Mouse (Mus musculus): ENCODE results near the gene Gls.
A peak's percentile ranks its signal among the peaks of the same experiment; 100 is the strongest.

Gls gene

DNA sequence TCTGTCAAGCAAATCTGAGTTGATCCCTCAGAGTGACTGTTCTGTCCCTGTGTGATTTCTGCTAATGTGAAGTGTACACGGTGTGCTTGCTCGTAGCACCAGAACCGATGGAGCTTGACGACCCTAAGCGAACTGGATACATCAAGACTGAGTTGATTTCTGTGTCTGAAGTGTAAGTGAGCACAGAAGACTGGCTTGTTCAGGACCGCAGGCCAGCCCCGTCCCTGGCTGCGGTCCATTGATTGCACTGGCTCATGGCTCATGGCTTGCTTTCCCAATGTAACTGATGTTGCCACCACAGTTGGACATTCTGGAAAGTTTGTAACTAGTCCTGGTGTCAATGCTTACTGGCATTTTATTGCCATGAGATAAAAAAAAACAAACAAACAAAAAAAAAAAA lies 78.1 kb downstream of the Gls start:
- peak; percentile 56 for DNase-seq

- no peak for DNase-seq
Measured at GRCm38 (mm10) chr1:52152936-52153335, 80.1 kb downstream of the Gls start.

GRCm38 (mm10) chr1:52152369-52152768 lies 80.7 kb downstream of the Gls start:
- DNase-seq: no peak

DNA sequence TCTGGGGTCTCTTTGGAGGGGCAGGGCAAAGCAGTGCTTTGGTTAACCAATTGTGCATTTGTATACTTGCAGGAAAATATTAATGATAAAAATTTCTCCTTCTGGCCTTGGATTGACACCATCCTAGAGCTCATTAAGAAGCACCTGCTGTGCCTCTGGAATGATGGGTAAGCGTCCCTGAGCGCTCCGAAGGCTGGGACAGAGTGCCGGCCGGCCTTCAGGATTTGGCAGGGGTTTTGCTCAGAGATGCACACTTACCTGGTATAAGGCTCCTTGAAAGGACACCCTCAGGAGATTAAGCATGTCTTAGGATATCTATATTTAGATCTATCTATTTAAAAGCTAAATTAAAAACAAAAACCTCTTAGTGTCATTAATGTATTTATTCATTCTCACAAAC lies 81.9 kb downstream of the Gls start:
- no peak for DNase-seq

DNA sequence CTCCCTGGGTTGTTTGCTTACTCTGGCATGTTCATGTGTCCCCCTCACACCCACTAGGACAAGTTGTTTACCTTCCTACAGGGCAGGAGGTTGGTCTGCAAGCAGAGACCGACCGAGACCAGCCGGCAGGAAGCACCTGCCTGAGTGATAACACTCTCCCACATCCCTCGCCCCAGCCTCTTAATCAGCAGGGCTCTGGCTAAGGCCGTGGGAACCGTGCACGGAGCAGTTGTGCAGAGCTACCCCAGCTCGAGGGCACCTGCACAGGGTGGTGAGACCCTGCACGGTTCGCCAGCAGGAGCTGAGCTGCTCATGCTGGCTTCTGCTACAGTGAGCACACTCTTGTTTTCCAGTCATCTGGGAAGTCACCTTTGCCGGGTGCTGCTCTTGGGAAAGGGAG lies 82.4 kb downstream of the Gls start:
- no peak for DNase-seq

- DNase-seq: no peak
Measured at GRCm38 (mm10) chr1:52149934-52150346, 83.1 kb downstream of the Gls start.

- DNase-seq: no peak
Measured at GRCm38 (mm10) chr1:52148696-52149095, 84.3 kb downstream of the Gls start.

- no peak for DNase-seq
Measured at GRCm38 (mm10) chr1:52148178-52148577, 84.9 kb downstream of the Gls start.

- no peak for DNase-seq
Measured at GRCm38 (mm10) chr1:52147431-52147830, 85.6 kb downstream of the Gls start.

DNA sequence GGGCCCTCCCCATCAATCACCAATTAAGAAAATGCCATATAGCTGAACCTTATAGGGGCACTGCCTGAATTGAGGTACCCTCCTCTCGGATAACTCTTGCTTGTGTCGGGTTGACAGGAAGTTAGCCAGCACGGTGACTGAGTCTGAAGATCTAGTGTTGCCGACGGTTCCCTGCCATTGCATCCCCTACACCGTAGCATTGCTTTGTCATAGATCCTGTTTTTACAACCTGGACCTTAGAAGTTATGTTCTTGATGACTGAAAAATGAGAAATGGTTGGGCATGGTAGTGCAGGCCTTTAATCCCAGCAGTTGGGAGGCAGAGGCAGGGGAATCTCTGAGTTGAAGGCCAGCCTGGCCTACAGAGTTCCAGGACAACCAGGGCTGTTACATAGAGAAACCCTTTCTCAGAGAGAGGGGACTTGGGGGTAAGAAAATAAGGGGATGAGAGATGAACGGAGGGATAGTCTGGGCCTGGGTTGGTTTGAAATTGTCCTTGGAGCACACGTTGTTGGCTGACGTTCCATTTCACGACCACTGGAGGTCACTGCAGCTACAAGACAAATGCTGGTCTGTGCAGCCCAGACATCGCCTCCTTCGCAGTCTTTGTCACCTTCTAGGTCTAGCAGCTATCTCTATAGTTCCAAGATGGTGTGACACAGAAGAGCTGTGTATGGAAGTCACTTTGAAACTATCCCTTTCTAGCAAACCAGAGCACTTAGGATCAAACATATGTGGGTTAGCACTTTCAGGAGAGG lies 86.6 kb downstream of the Gls start:
- DNase-seq: peak; percentile 53

- DNase-seq: no peak
Measured at GRCm38 (mm10) chr1:52144907-52145306, 88.1 kb downstream of the Gls start.

GRCm38 (mm10) chr1:52143596-52144156 lies 89.4 kb downstream of the Gls start:
- DNase-seq: no peak

DNA sequence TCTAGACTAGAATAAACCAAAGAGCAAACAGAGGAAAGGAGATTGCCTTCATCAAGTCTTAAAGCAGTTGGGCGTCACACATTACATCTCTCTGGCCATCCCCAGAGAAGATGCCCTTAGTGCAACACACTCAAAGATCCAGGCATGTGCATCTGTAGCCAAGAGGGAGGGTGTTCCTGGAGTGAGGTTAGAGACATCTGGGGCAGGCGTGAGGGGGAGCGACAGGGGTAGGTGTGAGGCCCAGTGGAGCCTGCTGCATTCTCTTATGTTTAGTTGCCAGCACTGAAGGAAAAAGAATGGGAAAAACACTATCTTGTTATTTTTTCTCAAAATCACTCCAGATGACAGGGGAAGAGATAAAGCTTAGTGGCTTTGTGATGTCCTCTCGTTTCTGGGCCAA lies 89.8 kb downstream of the Gls start:
- no peak for DNase-seq

DNA sequence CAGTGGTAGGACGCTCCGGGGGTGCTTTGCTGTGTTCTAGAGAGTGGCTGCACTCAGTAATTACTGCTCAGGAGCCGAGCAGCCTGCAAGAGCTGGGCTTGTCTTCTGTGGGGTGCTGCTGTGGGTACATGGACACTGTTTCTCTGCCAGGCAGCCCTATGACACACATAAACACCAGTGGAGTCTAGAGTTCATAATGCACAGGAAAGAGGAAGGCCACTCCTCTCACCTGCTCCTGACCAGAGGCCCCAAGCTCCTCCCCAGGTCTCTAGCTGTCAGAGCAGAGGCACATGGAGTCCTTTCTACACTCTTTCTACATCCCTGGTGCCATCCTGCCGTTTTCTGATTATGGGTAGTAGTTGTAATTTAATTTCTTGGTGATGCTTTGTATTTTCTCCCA lies 90.9 kb downstream of the Gls start:
- no peak for DNase-seq

GRCm38 (mm10) chr1:52141482-52141881 lies 91.5 kb downstream of the Gls start:
- DNase-seq: no peak

- DNase-seq: no peak
Measured at GRCm38 (mm10) chr1:52140534-52140933, 92.5 kb downstream of the Gls start.

DNA sequence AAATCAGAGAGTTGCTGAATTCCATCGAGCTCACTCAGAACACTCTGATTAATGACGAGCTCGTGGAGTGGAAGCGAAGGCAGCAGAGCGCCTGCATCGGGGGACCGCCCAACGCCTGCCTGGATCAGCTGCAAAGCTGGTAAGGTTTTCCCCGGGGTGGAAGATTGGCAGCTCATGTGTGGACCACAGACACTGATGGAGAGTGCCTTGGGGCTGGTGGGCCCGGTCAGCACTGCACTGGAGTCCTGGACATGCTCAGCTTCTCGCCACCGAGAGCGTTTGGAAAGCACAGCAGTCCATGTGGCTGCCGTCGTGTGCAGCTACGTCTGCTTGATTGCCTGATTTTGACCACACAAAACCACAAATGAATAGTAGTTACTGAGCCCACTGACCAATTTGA lies 95.7 kb downstream of the Gls start:
- no peak for DNase-seq

DNA sequence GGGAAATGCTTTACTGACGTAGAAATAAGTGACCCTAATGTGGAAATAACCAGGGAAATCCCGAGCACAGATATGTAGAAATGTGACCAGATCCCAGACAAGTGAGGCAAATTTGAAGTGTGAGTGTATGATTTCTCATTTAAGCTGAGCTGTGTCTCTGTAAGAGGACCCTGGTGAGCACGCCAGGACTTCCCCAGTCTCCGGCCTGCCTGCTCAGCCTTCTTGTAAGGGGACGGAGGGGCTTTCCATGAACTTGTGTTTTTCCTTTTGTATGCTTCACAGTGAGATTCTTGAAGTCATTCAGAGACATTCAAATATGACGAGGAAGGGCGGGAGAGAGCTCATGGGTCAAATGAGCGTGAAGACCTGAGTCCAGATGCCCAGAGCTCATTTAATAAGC lies 99.8 kb downstream of the Gls start:
- DNase-seq: no peak

DNA sequence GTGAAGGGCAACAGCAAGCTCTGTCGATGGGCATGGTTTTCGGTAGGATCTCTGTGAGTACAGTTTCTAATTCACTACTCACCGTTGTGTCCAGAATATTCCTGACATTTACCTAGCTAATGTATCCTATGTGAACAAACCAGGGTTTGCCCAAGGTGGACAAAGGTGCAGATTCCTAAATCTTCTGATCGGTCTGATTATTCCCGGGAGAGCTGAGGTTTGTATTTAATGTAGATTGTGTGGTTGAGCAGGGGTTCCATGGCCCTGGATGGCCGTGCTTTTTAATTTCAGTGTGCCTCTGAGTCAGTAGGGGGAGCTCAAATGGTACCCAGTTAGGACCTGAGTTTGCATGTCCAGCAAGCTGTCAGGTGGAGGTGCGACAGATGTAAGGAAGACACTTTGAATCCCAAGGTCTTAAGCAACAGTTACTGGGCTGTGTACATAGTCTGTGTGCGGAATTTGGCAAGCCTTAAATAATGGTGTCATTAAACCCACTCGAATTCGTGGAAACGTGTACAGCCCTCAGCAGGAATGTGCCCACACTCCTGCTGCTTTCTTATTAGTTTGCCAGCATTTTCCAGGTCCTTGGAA lies 101.2 kb downstream of the Gls start:
- no peak for DNase-seq

DNA sequence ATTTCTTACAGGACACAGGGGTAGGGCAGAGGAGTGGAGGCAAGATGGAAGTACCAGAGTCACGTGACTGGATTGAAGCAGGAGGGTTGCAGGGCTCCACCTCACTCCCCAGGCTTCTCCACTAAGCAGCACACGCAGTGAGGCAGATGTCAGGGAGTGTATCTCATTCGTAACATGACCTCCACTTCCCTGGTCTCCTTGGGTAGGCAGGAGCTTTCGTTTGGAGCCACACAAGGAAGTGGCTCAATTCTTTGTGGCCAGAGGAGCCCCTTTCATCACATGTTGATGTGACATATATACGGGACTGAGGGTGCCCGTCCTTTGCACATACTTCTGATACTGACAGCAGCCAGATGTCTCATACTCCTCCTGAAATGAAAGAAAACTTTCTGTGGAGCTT lies 103.2 kb downstream of the Gls start:
- no peak for DNase-seq

- no peak for DNase-seq
Measured at GRCm38 (mm10) chr1:52127350-52127749, 105.7 kb downstream of the Gls start.

GRCm38 (mm10) chr1:52124818-52125217 lies 108.2 kb downstream of the Gls start:
- no peak for DNase-seq

GRCm38 (mm10) chr1:52121052-52121451 lies 112.0 kb downstream of the Gls start:
- no peak for DNase-seq

DNA sequence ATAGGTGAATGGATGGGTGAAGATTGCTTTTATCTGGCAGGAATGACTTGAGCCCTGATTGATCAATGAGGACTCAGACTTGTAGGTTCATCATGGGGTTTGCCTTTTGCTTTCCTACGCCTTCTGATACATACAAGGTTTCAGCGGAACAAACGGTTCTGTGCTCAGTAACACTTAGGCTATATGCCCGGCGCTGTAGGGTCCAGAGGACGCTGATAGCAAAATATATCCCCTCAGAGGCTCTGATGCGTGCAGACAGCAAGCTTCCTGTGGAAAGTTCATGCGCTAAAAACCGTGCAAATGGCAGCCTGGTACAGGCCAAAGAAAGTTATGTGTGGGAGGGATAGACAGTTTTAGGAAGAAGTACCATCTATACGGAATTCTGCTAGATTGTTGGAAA lies 112.8 kb downstream of the Gls start:
- DNase-seq: no peak

- no peak for DNase-seq
Measured at GRCm38 (mm10) chr1:52119691-52120090, 113.3 kb downstream of the Gls start.
